ENCODE assay signal across 11 mouse cellular contexts in the genomic region with DNA sequence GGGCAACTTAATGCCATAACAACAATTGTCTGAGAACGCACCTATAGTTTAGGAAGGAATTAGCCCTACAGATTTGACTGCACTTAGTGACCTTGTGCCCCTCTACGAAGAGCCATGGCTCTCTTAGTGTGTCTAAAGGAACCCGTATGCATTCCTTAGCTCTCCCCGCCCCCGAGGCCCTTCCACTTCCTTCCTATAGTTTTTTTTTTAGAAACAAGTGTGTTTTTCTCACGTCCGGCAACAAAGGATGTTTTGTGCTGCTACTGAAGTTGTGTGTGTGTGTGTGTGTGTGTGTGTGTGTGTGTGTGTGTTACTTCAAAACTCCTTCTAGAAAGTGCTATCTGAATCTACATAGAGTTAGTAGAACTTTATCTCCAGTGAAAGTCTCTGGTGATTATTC. TPM values are rescaled to one million over a fixed set of nuclear protein-coding genes. Genes with fewer than 3 reads are reported as not detected.
DNase-seq lines count a peak whose midpoint lies in the region; ATAC-seq and TF ChIP-seq lines count a peak whose summit lies in the region.
"Had no signal": no experiment of that assay in that cellular context is flagged by ENCODE, and none has a peak within 500 bp of the region (broad histone marks: within the 10 kb centered on the region; RNA-seq: fewer than 3 reads in every experiment).

No protein-coding gene starts in this region.

- no peak for TF ChIP-seq EP300 in heart, postnatal 0 days (IDR thresholded peaks at IDR 0.05; ENCODE audit: low read depth)

- H3K9ac ChIP-seq in heart, postnatal 0 days (replicated peaks; ENCODE audit: low read depth, low read length), result no peak overlapping the region
- H3K9ac ChIP-seq: forebrain, postnatal 0 days had no signal

- no peaks in the 10 kb centered on the region for H3K9me3 ChIP-seq in heart, postnatal 0 days (replicated peaks; ENCODE audit: control insufficient read depth, low read length)

- WGBS in heart, postnatal 0 days, result 35% methylated on average over 7 of the region's 7 CpGs

- H3K27me3 ChIP-seq in heart, postnatal 0 days (ENCODE audit: control insufficient read depth, insufficient read depth, low read length), result no peaks in the 10 kb centered on the region

- peaks cover 20% of the 10 kb centered on the region for H3K4me1 ChIP-seq in heart, postnatal 0 days (ENCODE audit: control insufficient read depth, insufficient read depth)

- peak; percentile 29 for DNase-seq in adrenal gland, adult 2 months
- DNase-seq in adrenal gland, postnatal 10 days, result no peak
- peak; percentile 63 for DNase-seq in 416B (ENCODE audit: low read depth)
- peak; percentile 29 for DNase-seq in heart, postnatal 0 days (ENCODE audit: low spot score)
- peak; percentile 44 for DNase-seq in lung, postnatal 14 days
- no peak for DNase-seq in frontal cortex, postnatal 36 days (ENCODE audit: low spot score in 2 of 2)
- DNase-seq in frontal cortex, postnatal 14 days (ENCODE audit: low spot score in 2 of 2), result no peak
- no peak for DNase-seq in yolk sac, embryonic 10.5 days (ENCODE audit: low spot score)
- DNase-seq: forebrain, postnatal 0 days had no signal

- no peak for ATAC-seq in heart, postnatal 0 days (ENCODE audit: insufficient read depth, low read depth)
- ATAC-seq: forebrain, postnatal 0 days had no signal

- no peak for TF ChIP-seq CTCF in heart, postnatal 0 days (IDR thresholded peaks at IDR 0.05; ENCODE audit: low read depth)

- no peak overlapping the region for H3K4me3 ChIP-seq in heart, postnatal 0 days (ENCODE audit: low read depth, low read length)

- peak overlapping the region; percentile 8; the same call in 1 of the 2 replicates for H3K4me2 ChIP-seq in heart, postnatal 0 days (ENCODE audit: low read depth, low read length)

- H3K27ac ChIP-seq in heart, postnatal 0 days (ENCODE audit: low read depth), result peak overlapping the region; percentile 68

- H3K36me3 ChIP-seq in heart, postnatal 0 days (replicated peaks; ENCODE audit: control insufficient read depth, insufficient read depth, low read length), result no peaks in the 10 kb centered on the region

RNA-seq across cellular contexts. Expression of a gene that starts 23.5 kb away (rescaled TPM):
- not detected for total RNA-seq in adrenal gland, adult 2 months (2021)
- not detected in 2 replicates for polyA plus RNA-seq in adrenal gland, adult 2 months (2012; rRNA removed)
- not detected for total RNA-seq in adrenal gland, postnatal 10 days (2021)
- total RNA-seq in heart, postnatal 0 days (2014; rRNA removed; ENCODE audit: low replicate concordance), result not detected in 2 replicates
- not detected in 2 replicates for polyA plus RNA-seq in heart, postnatal 0 days (2015; fragmentation: Nextera tagmentation; extraction: Ambion mirVana)
- total RNA-seq: forebrain, postnatal 0 days; left cerebral cortex, postnatal 25 days had no signal
- polyA plus RNA-seq: forebrain, postnatal 0 days; neural tube, embryonic 14.5 days had no signal

Comparison
In these comparisons a context has a peak if more than half of its experiments do, and no peak if none do; other contexts are left out.
1. DNase-seq: peak in adrenal gland, adult 2 months (single experiment), 416B (single experiment), heart, postnatal 0 days (single experiment) and lung, postnatal 14 days (single experiment); none in adrenal gland, postnatal 10 days (single experiment), frontal cortex, postnatal 36 days (0 of 2), frontal cortex, postnatal 14 days (0 of 2) and yolk sac, embryonic 10.5 days (single experiment).